Mouse (Mus musculus) small intestine, adult 2 months (tissue): ENCODE results near the gene Gm17606.

ENCODE experiments used
- CTCF ChIP-seq: fragments of 200-500 bp; IDR thresholded peaks from 2 replicates; pipeline ENCODE4 v1.5.1; 2012; ENCODE audit warnings: low read depth, mild to moderate bottlenecking, control low read depth, inconsistent platforms, low read length, moderate library complexity, mixed read lengths; ENCODE audit not compliant: insufficient replicate concordance, insufficient read length; ENCODE audit errors: extremely low read depth
- POLR2A ChIP-seq: fragments of 200-500 bp; IDR thresholded peaks from 2 replicates; pipeline ENCODE4 v1.6.1; 2012; ENCODE audit warnings: low read depth, mild to moderate bottlenecking, control low read depth, inconsistent platforms, low read length, moderate library complexity

- TF ChIP-seq CTCF (no peak), POLR2A (no peak)
These were observed 6.6 kb upstream of the Gm17606 start for GRCm38 (mm10) chr14:54634182-54634581.
